Mouse (Mus musculus) thymus, adult 2 months (tissue): ENCODE results near the gene Nyx. TPM values are rescaled to one million over a fixed set of nuclear protein-coding genes. Genes with fewer than 3 reads are reported as not detected.

Experiments
- DNase-seq: peaks from one replicate; pipeline ENCODE4 v3.0.0; 2021
- H3K27ac ChIP-seq: fragments of 200-500 bp; 2 replicates; pipeline ENCODE4 v1.5.1; 2012; ENCODE audit warnings: low read length, control low read depth; ENCODE audit not compliant: control insufficient read depth, insufficient read depth
- H3K27me3 ChIP-seq: fragments of 200-500 bp; 2 replicates; pipeline ENCODE4 v1.6.1; 2012; ENCODE audit warnings: mild to moderate bottlenecking, low read length, moderate library complexity, mixed read lengths; ENCODE audit not compliant: control insufficient read depth, insufficient read depth
- H3K36me3 ChIP-seq: fragments of 200-500 bp; 2 replicates; pipeline ENCODE4 v1.6.1; 2012; ENCODE audit warnings: mild to moderate bottlenecking, low read length, moderate library complexity; ENCODE audit not compliant: control insufficient read depth, insufficient read depth
- H3K4me1 ChIP-seq: fragments of 200-500 bp; replicated peaks from 2 replicates; pipeline ENCODE4 v1.6.1; 2012; ENCODE audit warnings: low read length; ENCODE audit not compliant: control insufficient read depth, insufficient read depth
- H3K4me3 ChIP-seq: fragments of 200-500 bp; 2 replicates; pipeline ENCODE4 v1.5.1; 2012; ENCODE audit warnings: mild to moderate bottlenecking, low read length, control low read depth, moderate library complexity; ENCODE audit not compliant: control insufficient read depth, insufficient read depth
- CTCF ChIP-seq: fragments of 200-500 bp; IDR thresholded peaks from 2 replicates; pipeline ENCODE4 v1.5.1; 2012; ENCODE audit warnings: mild to moderate bottlenecking, control low read depth, low read length, moderate library complexity, borderline replicate concordance; ENCODE audit not compliant: control insufficient read depth, poor library complexity, insufficient read depth; ENCODE audit errors: extremely low read depth
- POLR2A ChIP-seq: fragments of 200-500 bp; IDR thresholded peaks from 2 replicates; pipeline ENCODE4 v1.6.1; 2012; ENCODE audit warnings: mild to moderate bottlenecking, low read length, control low read depth, moderate library complexity; ENCODE audit not compliant: control insufficient read depth, poor library complexity, insufficient read depth; ENCODE audit errors: extremely low read depth
- WGBS: fragments of 180-500 bp; shearing (Covaris S2); methylation state at CpG from one replicate; pipeline ENCODE4 v1.1.7; 2018; 5-methylcytosine and 5-hydroxymethylcytosine counted together
- polyA plus RNA-seq: library from polyadenylated mRNA; depleted of rRNA; stranded (reverse); fragments of >200 nt; gene quantifications from 2 replicates; pipeline ENCODE4 v1.2.3, GENCODE M21; 2012

Nyx gene
- polyA plus RNA-seq, 1 experiment: 0.94 TPM

DNA sequence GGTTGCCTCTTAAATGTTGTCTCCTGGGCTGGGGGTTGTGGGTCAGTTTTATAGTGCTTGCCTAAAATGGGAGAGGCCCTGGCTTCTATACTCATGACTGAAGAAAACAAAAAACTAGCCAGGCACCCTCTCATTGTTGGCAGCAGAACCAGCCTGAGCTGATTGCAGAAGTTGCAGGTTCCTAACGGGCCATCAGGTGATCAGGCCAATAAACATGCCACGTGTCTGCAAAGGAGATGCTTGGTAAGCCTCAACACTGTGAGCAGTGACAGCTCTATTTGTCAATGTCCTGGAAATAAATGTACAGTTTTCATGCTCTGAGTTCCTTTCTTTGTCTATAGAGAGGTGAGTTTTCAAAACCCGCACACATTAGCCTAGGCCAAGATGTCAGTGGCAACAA lies 23.1 kb downstream of the Nyx start:
- TF ChIP-seq CTCF (no peak), POLR2A (no peak)
- no peak for DNase-seq
- Histone ChIP-seq H3K4me3 (no peak overlapping the region), H3K27me3 (no peaks in the 10 kb centered on the region), H3K36me3 (no peaks in the 10 kb centered on the region), H3K4me1 (no peaks in the 10 kb centered on the region), H3K27ac (no peak overlapping the region)
- WGBS: 58% methylated on average over 3 of the region's 3 CpGs

DNA sequence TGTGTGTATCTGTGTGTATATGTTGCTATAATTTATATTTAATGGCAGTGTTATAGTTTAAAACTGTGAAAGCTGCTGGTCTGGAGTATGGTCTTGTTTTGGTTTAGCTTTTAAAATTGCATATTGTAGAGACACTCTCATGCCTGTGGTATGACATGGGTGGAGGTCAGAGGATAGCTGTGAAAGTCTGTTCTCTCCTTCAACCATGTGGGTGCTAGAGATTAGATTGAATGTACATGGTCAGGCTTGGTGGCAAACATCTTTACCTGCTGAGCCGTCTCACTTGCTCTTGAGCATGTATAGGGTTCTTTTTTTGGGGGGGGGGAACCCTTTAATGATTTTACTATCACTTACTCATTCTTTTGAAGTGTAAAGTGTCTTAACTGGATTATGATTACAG lies 23.9 kb downstream of the Nyx start:
- no peak for DNase-seq
- Histone ChIP-seq H3K4me3 (no peak overlapping the region), H3K36me3 (no peaks in the 10 kb centered on the region), H3K4me1 (no peaks in the 10 kb centered on the region), H3K27me3 (no peaks in the 10 kb centered on the region), H3K27ac (no peak overlapping the region)
- no peak for TF ChIP-seq CTCF
- 94% methylated on average over 1 of the region's 1 CpGs for WGBS

DNA sequence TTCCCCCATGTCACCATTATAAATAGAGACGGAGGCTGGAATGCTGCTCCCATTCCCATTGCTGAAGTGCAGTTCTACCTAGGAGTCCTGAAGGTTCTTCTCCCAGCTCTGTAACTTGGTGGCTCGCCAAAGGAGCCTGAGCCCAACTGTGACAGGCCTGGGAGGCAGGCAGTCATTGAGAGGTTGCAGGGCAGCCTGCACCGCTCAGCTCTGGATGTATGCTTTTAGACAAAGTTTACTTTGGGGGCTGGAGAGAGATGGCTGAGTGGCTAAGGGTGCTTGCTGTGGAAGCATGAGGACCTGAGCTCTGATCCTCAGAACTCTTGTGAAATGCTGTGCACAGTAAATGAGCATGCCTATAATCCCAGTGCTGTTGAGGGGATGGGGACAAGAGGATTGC lies 25.0 kb downstream of the Nyx start:
- no peaks in the 10 kb centered on the region for H3K27me3 ChIP-seq
- TF ChIP-seq CTCF: no peak
- TF ChIP-seq POLR2A: no peak
- H3K4me3 ChIP-seq: no peak overlapping the region
- peaks cover 2% of the 10 kb centered on the region; the same call in 1 of the 2 replicates for H3K4me1 ChIP-seq
- DNase-seq: no peak
- H3K36me3 ChIP-seq: no peaks in the 10 kb centered on the region
- WGBS: 97% methylated on average over 3 of the region's 3 CpGs
- no peak overlapping the region for H3K27ac ChIP-seq

DNA sequence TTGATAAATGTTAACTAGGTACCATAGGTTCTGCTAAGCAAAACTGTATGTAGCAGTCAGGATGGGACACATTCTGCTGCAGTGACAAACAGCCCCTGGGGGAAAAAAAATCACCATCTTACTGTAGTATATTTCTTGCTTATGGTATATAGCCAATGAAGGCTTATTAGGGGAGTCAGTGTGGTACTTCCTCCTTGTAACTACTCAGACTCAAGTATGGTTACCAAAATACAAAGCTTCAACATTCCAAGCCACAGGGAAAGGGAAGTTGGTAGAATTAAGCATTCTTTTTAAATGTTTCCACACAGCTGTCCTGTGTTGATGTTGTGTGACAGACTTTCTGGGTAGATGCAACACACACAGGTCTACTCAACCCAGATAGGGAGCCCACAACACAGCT lies 27.0 kb downstream of the Nyx start:
- Histone ChIP-seq H3K36me3 (no peaks in the 10 kb centered on the region), H3K4me1 (peaks cover 2% of the 10 kb centered on the region; the same call in 1 of the 2 replicates), H3K27me3 (no peaks in the 10 kb centered on the region), H3K4me3 (no peak overlapping the region), H3K27ac (no peak overlapping the region)
- no peak for DNase-seq
- no peak for TF ChIP-seq CTCF
- TF ChIP-seq POLR2A: no peak

DNA sequence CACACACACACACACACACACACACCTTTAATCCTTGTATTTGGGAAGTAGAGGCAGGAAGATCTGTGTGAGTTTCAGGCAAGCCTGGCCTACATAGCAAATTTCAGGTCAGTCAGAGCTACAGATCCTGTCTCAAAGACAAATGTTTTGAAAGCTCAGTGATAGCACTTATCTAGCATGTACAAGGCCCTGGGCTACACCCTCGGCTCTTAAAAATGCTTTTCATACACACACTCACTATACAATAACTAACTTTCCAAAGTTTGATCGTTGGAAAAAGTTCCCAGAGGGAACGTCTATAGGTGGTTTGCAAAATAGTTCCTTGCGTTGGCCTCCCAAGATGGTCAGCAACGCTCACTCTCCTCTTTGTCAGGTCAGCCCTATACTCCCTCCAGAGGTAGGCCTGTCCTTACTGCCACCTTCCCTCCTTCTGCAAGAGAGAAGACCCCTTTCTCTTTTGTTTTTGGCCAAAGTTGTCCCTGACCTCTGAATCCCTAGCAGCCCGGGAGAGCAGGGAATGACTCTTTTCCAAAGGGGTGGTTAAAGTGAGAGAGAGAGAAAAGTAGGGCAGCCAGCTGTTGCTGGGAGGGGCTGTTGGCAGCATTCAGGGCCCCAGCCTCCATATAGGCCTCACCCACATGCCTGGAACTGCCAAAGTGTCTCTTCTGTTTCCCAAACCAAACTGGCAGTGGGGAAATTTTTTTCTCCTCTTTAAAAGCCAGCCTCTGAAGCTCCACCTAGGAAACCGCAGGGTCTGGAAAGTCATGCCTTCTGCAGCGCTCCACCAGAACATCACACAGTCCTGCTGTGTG lies 29.2 kb downstream of the Nyx start:
- no peak overlapping the region for H3K27ac ChIP-seq
- H3K27me3 ChIP-seq: no peaks in the 10 kb centered on the region
- no peak for DNase-seq
- WGBS: 98% methylated on average over 8 of the region's 8 CpGs
- peaks cover 2% of the 10 kb centered on the region; the same call in 1 of the 2 replicates for H3K4me1 ChIP-seq
- no peaks in the 10 kb centered on the region for H3K36me3 ChIP-seq
- TF ChIP-seq CTCF (no peak), POLR2A (no peak)
- H3K4me3 ChIP-seq: no peak overlapping the region

DNA sequence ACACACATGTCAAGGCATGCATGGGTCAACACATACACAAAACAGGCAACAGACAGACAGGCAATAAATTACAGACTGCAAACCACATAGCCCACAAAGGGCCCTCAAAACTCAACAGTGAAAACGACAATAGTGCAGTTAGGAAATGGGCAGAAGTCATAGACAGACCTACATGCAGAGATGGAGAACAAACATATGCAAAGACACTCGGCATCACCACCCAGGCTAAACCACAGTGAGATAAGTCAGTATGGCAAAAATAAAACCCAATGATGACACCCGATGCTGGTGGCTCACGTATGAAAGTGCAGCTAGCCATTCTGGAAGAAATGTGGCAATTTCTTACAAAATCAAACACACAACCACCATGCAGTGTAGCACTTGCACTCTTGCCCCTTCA lies 34.4 kb downstream of the Nyx start:
- Histone ChIP-seq H3K4me3 (no peak overlapping the region), H3K27ac (no peak overlapping the region), H3K27me3 (no peaks in the 10 kb centered on the region), H3K4me1 (no peaks in the 10 kb centered on the region), H3K36me3 (no peaks in the 10 kb centered on the region)
- no peak for DNase-seq
- WGBS: 15% methylated on average over 4 of the region's 4 CpGs
- TF ChIP-seq POLR2A (no peak), CTCF (no peak)

DNA sequence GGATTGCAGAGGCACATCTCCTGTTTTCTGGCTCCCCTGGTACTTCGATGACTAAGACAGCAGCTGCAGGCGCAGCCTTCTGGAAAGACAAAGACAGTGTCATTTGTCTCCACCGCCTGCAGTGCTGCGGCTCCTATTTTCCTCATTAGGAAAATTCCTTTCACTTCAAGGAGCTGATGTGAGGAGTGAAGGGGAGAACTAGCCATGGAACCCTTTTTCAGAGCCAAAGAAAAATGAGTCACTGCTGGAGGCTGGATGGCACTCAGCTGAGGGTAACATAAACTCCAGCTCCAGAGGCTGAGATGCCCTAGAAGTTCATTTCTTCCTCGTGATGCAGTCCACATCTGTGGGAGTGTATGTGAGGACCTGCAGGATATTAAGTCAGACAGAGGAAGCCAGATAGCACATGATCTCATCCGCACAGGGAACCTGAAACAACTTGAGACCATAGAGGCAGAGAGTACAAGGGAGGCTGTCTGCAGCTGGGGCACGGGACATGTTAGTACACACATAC lies 37.0 kb downstream of the Nyx start:
- Histone ChIP-seq H3K27me3 (no peaks in the 10 kb centered on the region), H3K27ac (no peak overlapping the region), H3K36me3 (no peaks in the 10 kb centered on the region), H3K4me3 (no peak overlapping the region), H3K4me1 (peaks cover 2% of the 10 kb centered on the region; the same call in 1 of the 2 replicates)
- WGBS: 85% methylated on average over 7 of the region's 7 CpGs
- no peak for TF ChIP-seq POLR2A
- TF ChIP-seq CTCF: no peak
- no peak for DNase-seq
